Mouse (Mus musculus): ENCODE measurements around the gene Agfg2.
A peak's percentile ranks its signal among the peaks of the same experiment; 100 is the strongest.
"Not testable (repeated sequence)": the region's sequence is repeated elsewhere in the genome, so short reads cannot be mapped to it uniquely, and the experiment has no call there.

The Agfg2 gene

DNA sequence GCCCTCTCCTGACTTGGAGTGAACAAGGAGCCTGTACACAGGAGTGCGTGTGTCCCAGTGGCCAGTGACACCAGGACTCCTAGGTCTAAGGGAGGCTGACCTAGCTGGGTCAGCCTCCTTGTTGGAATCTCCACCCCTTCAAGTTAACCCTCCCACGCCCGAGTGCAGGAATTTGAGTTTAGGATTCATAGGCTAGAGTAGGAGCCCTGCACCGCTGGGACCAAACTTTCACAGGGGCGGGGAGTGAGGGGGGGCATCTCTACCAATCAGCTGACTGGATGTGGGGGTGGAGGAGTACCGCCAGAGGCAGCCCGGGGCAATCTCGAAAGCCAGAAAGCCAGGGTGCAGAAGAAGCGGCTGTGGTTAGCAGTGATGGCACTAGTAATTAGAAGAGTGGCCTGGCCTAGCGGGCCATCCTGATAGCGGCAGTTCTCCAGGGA lies 38.9 kb downstream of the Agfg2 start, which contains the start of gene Irs3:
Irs3 (minus strand) TSS at position 63 of the 440 bp plus-strand sequence.
- DNase-seq (ENCODE audit: low spot score in 2 of 2): no peak

DNA sequence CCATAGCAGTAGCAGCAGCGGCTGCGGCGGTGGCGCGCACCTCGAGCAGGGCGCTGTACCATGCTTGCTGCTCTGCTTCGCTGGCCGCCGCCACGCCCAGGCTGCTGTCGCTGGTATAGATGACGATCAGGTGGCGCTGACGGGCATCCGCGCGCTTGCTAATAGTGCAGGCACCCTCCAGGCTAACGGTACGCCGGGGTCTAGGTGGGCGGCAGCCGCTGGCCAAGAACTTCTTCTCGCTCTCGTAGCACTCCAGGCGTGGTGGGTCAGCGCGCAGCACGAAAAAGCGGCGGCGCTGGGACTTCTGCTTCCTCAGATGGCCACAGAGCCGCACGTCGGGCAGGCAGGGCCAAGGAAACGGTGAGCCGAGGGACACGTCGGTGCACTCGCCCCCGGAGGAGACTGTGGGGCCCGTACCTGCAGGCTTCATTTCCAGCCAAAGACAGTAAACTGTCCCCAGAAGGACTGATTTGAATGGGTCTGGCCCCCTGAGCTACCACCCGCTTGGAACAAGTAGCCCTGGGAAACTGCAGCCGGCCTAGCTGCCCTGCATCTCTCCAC lies 39.4 kb downstream of the Agfg2 start:
- no peak for DNase-seq (ENCODE audit: low spot score in 2 of 2)

DNA sequence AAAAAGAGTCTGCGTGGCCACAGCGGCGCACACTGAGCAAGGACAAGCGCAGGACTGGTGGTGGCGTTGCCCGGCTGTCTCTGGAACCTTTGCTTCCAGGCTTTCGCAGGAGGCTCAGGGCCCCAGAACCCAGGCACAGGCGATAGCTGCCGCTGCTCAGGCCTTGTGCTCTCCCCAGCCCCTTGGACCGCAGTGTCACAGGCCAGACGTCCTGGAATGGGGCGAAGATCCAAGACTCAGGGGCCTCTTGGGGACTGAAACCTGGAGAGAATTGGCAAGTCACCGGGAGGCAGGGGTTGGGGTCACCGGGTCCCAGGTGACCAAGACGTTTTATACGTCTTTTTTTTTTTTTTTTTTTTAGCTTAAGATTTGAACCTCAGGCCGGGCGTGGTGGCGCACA lies 40.0 kb downstream of the Agfg2 start:
- DNase-seq (ENCODE audit: low spot score in 2 of 2): no peak

DNA sequence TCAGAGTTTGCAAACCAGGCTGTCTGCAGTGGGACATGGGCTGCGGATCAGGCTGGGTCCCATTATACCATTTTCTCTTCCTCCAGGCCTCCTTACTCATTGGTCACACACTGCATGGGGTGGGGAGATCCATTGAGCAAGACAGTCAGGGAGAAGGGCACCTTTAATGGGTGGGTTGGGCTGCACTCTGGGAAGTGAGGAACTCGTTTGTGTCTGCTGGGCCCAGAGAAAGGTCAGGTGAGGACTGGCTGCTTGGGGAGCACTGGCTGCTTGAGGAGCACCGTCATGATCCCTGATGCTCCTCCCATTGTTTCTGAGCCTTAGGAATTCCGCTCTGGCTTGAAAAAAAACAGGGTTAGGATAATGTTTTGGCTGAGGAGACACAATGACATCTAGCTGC lies 41.6 kb downstream of the Agfg2 start:
- DNase-seq (ENCODE audit: low spot score in 2 of 2): no peak

DNA sequence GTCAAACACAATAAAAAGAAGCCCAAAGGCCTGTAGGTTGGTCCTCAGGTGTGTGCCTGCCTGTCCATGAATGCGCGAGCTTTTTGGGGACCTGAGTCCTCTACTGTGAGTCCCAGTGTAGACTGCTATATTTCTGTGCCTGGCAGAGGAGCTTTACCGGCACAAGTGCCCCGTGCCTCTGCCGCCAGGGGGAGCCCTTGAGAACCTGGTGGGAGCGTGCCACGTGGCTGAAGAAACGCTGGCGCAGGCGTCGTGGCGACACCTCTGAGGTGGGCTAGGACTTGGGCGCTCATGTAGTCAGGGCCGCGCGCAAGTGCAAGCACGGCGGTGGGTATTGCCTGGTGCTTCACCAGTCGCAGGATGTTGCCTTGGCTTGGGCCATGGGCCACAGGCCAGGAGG lies 43.5 kb downstream of the Agfg2 start, which contains the start of gene Sap25:
Sap25 (plus strand) TSS at position 281 of the 400 bp plus-strand sequence.
- DNase-seq (ENCODE audit: low spot score in 2 of 2): no peak

DNA sequence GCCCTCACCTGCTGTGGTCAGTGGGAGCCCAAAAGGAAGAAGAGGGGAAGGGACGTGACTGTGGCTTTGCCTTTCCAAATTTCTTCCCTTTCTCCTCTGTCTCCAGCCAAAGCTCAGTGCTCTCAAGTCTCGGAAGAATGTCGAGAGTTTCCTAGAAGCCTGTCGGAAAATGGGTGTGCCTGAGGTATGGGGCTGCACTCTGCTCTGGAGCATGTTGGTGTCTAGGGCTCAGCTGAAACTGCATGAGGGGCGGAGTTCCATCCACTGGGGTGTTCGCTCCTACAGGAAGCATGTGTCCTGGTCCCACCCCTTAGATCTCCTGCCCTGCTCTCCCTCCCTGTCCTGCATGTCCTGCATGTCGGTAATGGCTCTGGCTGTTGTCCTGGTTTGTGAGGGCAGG lies 45.1 kb downstream of the Agfg2 start:
- no peak for DNase-seq (ENCODE audit: low spot score in 2 of 2)

DNA sequence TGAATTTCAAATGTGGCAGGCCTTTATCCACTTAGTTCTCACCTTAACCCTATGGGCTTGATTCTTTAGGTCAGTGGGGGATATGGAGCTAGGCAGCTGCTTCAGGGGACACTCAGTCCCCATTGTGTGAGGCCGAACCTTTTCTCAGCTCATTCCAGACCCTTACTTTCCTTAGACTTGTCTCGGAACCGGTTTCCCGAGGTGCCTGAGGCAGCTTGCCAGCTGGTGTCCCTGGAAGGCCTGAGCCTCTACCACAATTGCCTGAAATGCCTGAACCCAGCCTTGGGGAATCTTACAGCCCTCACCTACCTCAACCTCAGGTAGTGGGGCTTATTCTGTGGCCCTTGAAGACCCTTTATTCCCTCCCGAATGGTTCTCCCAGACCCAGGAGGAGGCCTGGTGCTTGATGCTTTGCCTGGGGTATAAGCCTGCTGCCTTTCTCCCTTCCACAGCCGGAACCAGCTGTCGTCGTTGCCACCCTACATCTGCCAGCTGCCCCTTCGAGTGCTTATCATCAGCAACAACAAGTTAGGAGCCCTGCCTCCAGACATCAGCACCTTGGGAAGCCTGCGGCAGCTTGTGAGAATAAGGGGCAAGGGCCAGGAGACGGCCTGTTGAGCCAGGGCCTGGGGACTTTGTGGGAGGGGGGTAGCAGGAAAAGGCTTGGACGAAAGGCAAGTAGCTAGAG lies 51.0 kb downstream of the Agfg2 start:
- no peak for DNase-seq (ENCODE audit: low spot score in 2 of 2)

DNA sequence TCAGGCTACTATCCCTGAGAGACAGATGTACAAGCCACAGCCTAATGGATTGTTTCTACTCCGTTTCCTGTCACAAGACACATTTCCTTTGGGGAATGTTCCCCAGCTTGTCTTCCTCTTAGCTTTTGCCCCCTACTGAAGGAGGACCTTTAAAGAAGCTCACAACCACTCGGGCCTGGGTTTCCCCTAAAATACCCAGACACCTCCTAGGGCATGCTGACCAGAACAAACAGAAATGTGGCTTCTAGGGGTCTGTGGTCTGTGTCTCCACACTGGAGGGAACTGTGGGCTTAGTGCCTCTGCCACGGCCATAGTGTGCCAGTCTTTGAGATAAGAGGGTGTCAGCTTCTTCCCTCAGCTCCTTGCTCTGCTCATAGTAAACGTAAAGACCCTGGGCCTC lies 52.9 kb downstream of the Agfg2 start:
- DNase-seq (ENCODE audit: low spot score in 2 of 2): no peak

DNA sequence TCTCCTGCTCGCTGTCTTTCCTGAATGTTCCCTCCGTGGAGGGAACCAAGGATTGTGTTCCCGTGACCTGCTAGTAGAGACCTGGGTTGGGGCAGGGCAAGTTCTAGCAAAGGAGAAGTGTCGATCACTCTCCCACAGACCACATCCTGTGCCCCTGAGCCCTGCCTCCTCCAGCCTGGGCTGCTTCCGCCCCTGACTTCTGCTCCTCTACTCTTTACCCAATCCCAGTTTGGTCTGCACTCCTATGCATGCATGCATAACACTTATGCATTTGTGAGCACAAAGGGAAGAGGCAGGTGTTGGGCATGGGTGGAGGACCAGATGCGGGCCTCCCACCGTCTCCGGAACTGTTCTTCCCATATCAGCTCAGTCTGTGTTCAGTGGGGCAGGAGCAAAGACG lies 53.4 kb downstream of the Agfg2 start:
- peak in 1 of 2 experiments; percentile 36 for DNase-seq (ENCODE audit: low spot score in 2 of 2)

DNA sequence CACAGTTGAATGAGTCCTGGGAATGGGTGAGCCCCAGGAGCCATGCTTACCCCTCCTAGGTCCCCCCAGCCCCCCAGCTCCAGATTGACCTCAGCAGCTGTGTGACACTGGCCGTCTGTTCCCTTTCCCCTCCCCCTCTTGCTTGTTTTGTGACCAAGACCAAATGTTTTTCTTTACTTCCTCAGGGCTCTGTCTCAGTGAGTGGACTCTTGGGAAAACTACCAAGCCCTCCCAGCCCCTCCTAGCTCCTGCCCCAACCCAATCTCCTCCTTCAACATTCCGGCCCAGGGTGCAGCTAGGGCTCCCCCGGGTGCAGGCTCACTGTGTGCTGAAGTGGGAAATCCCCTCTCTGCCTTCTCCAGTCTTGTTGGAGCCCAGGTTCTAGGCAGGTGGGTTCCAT lies 53.9 kb downstream of the Agfg2 start:
- no peak for DNase-seq (ENCODE audit: low spot score in 2 of 2)

DNA sequence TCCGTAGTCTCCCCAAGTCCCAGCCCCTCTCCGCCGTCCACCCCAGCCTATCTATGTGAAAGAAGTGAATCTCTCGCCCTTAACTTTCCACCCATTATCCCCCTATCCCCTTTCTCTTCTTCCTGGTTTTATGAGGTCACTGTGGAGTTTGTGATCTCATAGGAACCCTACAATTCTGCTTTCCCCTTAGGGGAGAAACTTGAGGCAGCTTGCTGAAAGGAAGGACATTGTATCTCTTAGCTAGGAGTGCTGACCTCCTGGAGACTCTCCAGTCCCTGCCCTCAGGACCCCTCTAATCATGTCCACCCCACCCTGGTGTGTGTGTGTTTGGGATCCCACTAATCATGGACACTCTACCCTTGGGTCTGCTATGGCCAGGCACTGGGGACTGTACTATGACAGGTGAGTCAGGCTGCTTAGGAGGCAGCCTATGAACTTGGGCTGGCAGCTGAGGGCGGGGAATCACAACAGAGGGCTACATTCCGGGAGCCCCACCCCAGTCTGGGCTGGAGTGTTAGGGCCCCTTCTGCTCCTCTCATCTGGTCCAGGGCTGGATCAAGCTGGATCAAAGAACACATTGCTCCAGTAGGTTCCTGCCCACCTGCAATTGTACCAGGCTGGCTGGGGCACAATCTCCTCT lies 54.5 kb downstream of the Agfg2 start:
- no peak for DNase-seq (ENCODE audit: low spot score in 2 of 2)

DNA sequence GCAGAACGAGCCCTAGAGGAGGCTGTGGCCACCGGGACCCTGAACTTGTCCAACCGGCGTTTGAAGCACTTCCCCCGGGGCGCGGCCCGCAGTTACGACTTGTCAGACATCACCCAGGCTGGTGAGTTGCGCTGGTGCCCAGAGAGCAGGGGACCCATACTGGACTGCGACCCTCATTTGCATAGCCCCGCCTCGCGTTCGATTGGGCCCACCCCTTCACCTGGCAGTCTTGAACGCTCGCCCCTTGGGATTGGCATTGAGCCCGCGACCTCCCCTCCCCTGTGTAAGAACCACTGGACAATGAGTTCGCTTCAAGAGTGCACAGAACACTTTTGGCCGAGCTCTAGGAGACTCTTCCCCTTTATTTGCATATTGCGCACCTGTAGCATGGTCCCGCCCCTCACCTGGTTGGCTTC lies 55.2 kb downstream of the Agfg2 start:
- no peak for DNase-seq (ENCODE audit: low spot score in 2 of 2)

DNA sequence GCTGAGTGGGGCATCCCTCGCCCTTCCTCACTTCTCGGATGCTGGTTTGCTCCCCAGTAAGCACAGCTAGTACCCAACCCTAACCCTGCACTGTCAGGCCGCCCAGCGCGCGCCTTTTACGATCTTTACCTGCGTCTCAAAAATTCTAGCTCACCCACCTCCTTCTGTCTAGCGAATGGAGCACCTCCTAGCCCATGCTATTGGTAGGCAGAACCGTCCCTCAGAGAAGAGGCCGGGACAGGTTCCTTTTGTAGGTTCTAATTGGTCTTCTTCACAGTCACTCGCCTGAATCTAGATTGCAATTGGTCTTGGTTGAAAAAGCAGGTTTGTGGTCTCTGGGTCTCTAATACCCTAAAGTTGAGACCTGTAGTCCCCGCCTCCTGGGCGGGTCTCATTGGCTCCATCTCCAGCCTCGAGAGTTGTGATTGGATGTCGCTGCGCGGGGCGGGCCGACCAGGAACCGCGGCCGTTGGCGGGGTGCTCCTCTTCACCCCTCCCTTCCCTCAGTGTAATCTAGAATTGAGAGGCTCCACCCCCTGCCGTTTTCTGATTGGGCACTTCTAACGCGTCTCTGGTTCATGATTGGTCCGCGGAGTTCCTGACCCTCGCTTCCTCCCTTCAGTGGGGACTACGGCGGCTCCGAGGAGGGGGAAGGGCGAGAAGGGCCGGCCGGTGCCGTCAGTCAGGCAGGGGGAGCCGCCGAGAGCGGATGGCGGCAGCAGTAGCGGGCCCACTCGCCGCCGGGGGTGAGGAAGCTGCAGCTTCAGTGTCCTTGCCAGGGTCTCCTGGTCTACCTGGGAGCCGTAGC lies 55.8 kb downstream of the Agfg2 start, which contains the start of the genes Fbxo24, Lrch4 and Gm20605:
Fbxo24 (minus strand) TSS at position 505 of the 808 bp plus-strand sequence.
Lrch4 (plus strand) TSS at position 624 of the 808 bp plus-strand sequence.
Gm20605 (plus strand) TSS at position 678 of the 808 bp plus-strand sequence.
- DNase-seq (ENCODE audit: low spot score in 2 of 2): peak; percentile 100

DNA sequence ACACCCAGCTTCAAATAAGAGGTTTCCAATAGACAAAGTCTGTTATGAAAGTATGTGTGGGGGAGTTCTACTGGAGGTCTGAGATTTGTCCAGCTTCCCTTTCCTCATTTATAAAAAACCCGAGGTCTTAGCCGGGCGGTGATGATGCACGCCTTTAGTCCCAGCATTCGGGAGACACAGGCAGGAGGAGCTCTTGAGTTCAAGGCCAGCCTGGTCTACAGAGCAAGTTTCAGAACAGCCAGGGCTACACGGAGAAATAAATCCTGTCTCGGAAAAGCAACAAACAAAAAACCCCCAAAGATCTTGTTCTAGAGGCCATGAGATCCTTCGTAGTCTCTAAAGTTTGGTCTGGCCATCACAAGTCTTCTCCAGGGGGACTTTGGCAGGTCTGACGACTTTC lies 56.5 kb downstream of the Agfg2 start:
- no peak for DNase-seq (ENCODE audit: low spot score in 2 of 2)

DNA sequence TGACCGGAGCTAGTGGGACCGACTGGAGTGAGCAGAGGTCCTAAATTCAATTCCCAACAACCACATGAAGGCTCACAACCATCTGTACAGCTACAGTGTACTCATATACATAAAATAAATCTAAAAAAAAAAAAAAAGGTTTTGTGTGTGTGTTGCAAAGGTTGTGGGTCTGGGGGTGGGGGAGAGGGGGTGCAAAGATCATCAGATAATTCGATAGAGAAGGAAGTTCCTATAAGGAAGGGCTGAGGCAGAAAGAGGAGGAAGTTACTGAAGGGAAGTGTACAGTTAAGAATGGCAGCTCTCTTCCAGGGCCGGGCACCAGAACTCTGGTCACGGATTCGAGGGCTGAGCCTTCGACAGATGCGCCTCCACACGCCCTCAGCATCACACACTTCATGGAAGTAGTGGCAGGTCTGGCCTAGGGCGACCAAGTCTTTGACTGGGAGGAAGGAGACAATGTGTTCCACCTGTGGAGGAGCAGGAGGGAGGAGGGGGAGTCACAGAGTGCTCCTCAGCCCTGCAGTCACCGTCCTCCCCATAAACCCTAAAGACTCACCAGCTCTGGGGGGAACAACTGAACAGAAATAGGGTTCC lies 60.5 kb downstream of the Agfg2 start:
- DNase-seq (ENCODE audit: low spot score in 2 of 2): no peak

DNA sequence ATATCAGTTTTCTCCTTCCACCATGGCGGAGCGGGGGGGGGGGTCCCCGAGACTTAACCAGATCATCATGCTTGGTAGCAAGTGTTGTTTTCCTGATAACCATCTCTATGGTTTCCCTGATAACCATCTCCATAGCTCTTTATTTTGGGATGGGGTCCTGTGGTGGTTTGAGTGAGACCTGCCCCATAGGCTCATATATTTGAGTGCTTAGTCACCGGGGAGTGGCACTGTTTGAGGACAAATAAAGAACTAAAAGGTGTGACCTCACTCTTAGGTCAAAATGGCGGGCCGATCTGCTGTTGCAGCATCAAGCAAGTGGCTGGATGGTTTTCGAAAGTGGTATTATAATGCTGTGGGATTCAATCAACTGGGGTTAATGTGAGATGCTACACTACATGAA lies 69.2 kb downstream of the Agfg2 start:
- no peak for DNase-seq (ENCODE audit: low spot score in 2 of 2)

DNA sequence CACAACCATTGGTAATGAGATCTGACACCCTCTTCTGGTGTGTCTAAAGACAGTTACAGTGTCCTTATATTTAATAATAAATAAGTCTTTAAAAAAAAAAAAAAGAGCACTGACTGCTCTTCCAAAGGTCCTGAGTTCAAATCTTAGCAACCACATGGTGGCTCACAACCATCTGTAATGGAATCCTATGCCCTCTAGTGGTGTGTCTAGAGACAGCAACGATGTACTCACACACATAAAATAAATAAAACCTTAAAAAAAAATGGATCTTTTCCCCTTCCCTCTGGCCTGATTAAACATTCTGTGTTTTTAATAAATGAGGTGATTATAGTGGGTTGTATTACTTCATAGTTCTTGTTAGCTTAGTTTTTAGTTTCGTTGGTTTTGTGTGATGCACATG lies 69.6 kb downstream of the Agfg2 start:
- DNase-seq (ENCODE audit: low spot score in 2 of 2): not testable (repeated sequence)

DNA sequence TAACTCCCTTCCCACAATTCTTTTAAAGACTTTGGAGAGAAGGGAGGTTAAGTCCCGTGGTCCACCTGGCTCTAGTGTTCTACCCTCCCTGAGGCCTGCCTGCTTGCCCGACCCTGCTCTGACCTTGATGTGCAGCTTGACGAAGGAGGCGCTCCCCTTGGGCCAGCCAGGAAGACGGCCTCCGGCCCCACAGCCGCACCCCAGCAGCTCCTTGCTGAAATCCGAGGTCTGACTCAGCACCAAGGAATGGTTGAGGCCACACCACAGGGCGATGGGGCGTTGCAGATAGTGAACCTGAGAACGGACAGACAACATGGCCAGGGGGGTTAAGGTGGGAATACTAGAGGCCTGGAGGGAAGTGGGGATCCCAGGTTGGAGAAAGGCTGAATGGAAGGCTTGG lies 71.0 kb downstream of the Agfg2 start, which contains the start of gene Pcolce:
Pcolce (minus strand) TSS at position 235 of the 400 bp plus-strand sequence.
- no peak for DNase-seq (ENCODE audit: low spot score in 2 of 2)

DNA sequence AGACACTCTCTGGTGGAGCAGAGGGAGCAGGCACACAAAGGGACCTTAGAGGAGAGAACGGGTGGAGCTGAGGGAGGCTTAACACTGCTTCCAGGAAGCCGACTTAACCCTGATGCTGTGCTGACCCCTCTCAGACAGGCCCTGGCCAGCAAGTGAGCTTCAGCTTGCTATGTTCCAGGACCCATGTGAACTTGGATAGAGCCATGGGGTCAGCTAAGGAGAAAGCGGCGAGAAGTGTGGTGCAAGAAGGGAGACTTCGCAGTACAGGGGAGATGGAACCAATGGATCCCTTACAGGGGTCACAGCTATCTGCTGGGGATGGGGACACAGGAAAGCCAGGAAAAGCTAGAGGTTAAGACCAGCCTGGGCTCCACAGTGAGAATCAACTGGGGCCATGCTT lies 71.5 kb downstream of the Agfg2 start:
- no peak for DNase-seq (ENCODE audit: low spot score in 2 of 2)

DNA sequence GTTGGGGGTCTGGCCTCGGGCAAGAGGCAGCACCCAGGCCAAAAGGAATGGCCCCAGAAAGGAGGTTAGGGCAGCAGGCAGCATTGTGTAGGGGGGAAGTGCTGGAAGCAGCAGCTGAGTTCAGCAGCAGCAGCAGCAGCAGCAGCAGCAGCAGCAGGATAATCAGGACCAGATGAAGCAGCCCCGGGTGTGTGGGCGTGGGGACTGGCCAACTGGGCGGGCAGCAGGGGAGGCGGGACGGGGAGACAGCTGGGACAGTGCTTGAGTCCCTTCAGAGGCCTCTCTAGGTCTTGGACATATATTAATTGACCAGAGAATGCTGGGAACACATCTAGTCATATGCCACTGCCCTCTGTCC lies 73.3 kb downstream of the Agfg2 start:
- DNase-seq (ENCODE audit: low spot score in 2 of 2): no peak

DNA sequence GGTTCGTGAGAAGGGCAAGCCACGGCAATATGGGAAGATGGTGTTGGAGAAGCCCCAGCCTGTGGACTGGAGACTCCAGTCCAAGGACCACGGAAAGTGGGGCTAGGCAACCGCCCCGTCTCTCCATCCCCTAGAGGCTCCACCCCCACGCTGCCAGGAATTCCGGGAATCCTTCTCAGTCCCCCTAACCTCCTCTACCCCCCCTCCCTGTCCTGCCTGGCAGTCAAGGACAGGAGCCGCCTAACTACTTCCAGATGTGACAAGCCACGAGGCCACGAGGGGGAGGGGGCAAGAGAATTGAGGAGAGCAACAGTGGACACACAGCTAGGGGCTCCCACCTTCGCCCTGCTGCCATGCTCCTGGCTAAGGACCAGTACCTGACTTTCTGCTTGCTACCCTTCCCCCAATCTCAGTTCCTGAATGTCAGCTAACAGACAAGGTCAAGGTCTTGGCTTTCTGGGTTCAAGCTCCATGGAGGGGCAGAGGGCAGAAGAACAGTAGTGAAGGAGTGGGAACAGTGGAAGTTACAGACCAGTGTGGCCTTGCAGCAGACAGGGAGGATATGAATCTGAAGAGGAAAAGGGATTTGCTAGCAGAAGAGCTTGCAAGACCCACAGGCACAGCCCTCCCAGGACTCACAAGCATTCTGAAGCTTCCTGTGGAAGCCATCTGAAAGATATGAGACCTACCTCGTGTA lies 73.8 kb downstream of the Agfg2 start:
- no peak for DNase-seq (ENCODE audit: low spot score in 2 of 2)
